Mouse (Mus musculus) ES-E14 (cell line): ENCODE data around the gene Rbfox3.

Source experiments
- CHD2 ChIP-seq: IDR thresholded peaks from 2 replicates; pipeline ENCODE4 v1.6.1; 2014; ENCODE audit warnings: mild to moderate bottlenecking, low read depth, low read length, inconsistent platforms
- HCFC1 ChIP-seq: IDR thresholded peaks from 2 replicates; pipeline ENCODE4 v1.6.1; 2012; ENCODE audit warnings: low read length, inconsistent platforms, borderline replicate concordance; ENCODE audit not compliant: insufficient read depth
- MAFK ChIP-seq: IDR thresholded peaks from 2 replicates; pipeline ENCODE4 v1.6.1; 2014; ENCODE audit warnings: mild to moderate bottlenecking, low read depth, low read length, inconsistent platforms; ENCODE audit not compliant: insufficient read depth
- ZC3H11A ChIP-seq: IDR thresholded peaks from 2 replicates; pipeline ENCODE4 v1.6.1; 2012; ENCODE audit warnings: low read depth, mild to moderate bottlenecking, inconsistent platforms, low read length, borderline replicate concordance
- ZNF384 ChIP-seq: IDR thresholded peaks from 2 replicates; pipeline ENCODE4 v1.6.1; 2012; ENCODE audit warnings: low read depth, low read length, inconsistent platforms

- TF ChIP-seq MAFK (no peak), CHD2 (no peak), HCFC1 (no peak), ZNF384 (no peak), ZC3H11A (no peak)
Measured at GRCm38 (mm10) chr11:118894835-118895234, 16.6 kb downstream of the Rbfox3 start.
